Mouse (Mus musculus) liver, postnatal 0 days (tissue): ENCODE measurements around the gene Nav2. TPM values are rescaled to one million over a fixed set of nuclear protein-coding genes. Genes with fewer than 3 reads are reported as not detected.
A peak's percentile ranks its signal among the peaks of the same experiment; 100 is the strongest.

Experiments
- ATAC-seq: fragments of 200-750 bp; cut with Nextera tagmentation; 2 replicates; pipeline ENCODE4 v1.8.0; 2017; ENCODE audit warnings: mild to moderate bottlenecking, moderate library complexity
- DNase-seq: peaks from one replicate; pipeline ENCODE4 v3.0.0-alpha.2; 2016
- H3K27ac ChIP-seq: fragments of 300-500 bp; sonication (generic); 2 replicates; pipeline ENCODE4 v1.5.1; 2014; ENCODE audit warnings: antibody characterized with exemption, moderate library complexity, mild to moderate bottlenecking, low read depth
- H3K27me3 ChIP-seq: fragments of 300-500 bp; sonication (generic); 2 replicates; pipeline ENCODE4 v1.6.1; 2014; ENCODE audit warnings: low read length, control low read depth, mixed read lengths; ENCODE audit not compliant: insufficient read depth
- H3K36me3 ChIP-seq: fragments of 300-500 bp; sonication (generic); replicated peaks from 2 replicates; pipeline ENCODE4 v1.6.1; 2014; ENCODE audit warnings: mild to moderate bottlenecking, control low read depth, low read length, moderate library complexity, mixed read lengths; ENCODE audit not compliant: insufficient read depth
- H3K4me1 ChIP-seq: fragments of 300-500 bp; sonication (generic); 2 replicates; pipeline ENCODE4 v1.6.1; 2014; ENCODE audit warnings: antibody characterized with exemption, mild to moderate bottlenecking, control low read depth; ENCODE audit not compliant: insufficient read depth
- H3K4me2 ChIP-seq: fragments of 300-500 bp; sonication (generic); 2 replicates; pipeline ENCODE4 v1.6.1; 2014; ENCODE audit warnings: low read depth, mild to moderate bottlenecking, low read length, moderate library complexity, mixed read lengths
- H3K4me3 ChIP-seq: fragments of 300-500 bp; sonication (generic); 2 replicates; pipeline ENCODE4 v1.5.1; 2014; ENCODE audit warnings: low read depth, low read length
- H3K9ac ChIP-seq: fragments of 300-500 bp; sonication (generic); replicated peaks from 2 replicates; pipeline ENCODE4 v1.6.1; 2014; ENCODE audit warnings: mild to moderate bottlenecking, moderate library complexity
- H3K9me3 ChIP-seq: fragments of 300-500 bp; sonication (generic); 2 replicates; pipeline ENCODE4 v1.6.1; 2016; ENCODE audit warnings: mild to moderate bottlenecking, control low read depth, low read length, mixed read lengths
- CTCF ChIP-seq: sonication (generic); IDR thresholded peaks from 2 replicates; pipeline ENCODE4 v1.5.1; 2016; ENCODE audit warnings: antibody characterized with exemption, low read depth
- EP300 ChIP-seq: IDR thresholded peaks from 2 replicates; pipeline ENCODE4 v1.6.1; 2016; ENCODE audit warnings: antibody characterized with exemption, low read depth, mild to moderate bottlenecking
- WGBS: fragments of 180-500 bp; shearing (Covaris S2); extraction: QIAGEN DNeasy Blood & Tissue Kit; methylation state at CpG from one replicate; pipeline ENCODE4 v1.1.7; 2014; ENCODE audit not compliant: insufficient replicate concordance; 5-methylcytosine and 5-hydroxymethylcytosine counted together
- polyA plus RNA-seq: library from polyadenylated mRNA; unstranded; fragments of >200 nt; fragmentation: Nextera tagmentation; extraction: Ambion mirVana; gene quantifications from 2 replicates; pipeline ENCODE4 v1.2.1, GENCODE M21; 2015

The Nav2 gene
- polyA plus RNA-seq, 1 experiment from 2014 or later, result 3.3 TPM

GRCm38 (mm10) chr7:49324575-49324974, 416.1 kb downstream of the Nav2 start:
- H3K27me3 ChIP-seq, result no peaks in the 10 kb centered on the region
- no peak overlapping the region for H3K4me2 ChIP-seq
- 89% methylated on average over 2 of the region's 2 CpGs for WGBS
- H3K9ac ChIP-seq, result no peak overlapping the region
- peaks cover 33% of the 10 kb centered on the region for H3K4me1 ChIP-seq
- no peaks in the 10 kb centered on the region for H3K9me3 ChIP-seq
- TF ChIP-seq EP300 (no peak), CTCF (peak; percentile 53)
- no peak overlapping the region for H3K27ac ChIP-seq
- H3K36me3 ChIP-seq, result no peaks in the 10 kb centered on the region
- ATAC-seq (no peak), DNase-seq (no peak)
- no peak overlapping the region for H3K4me3 ChIP-seq

- ATAC-seq, result no peak
- TF ChIP-seq EP300 (no peak), CTCF (no peak)
- Histone ChIP-seq H3K27me3 (no peaks in the 10 kb centered on the region), H3K4me1 (peaks cover 24% of the 10 kb centered on the region), H3K4me2 (no peak overlapping the region), H3K27ac (no peak overlapping the region), H3K9me3 (no peaks in the 10 kb centered on the region), H3K4me3 (no peak overlapping the region), H3K9ac (no peak overlapping the region), H3K36me3 (no peaks in the 10 kb centered on the region)
- WGBS, result 60% methylated on average over 5 of the region's 5 CpGs
- DNase-seq, result no peak
Observed at GRCm38 (mm10) chr7:49326136-49326722, 417.7 kb downstream of the Nav2 start.

DNA sequence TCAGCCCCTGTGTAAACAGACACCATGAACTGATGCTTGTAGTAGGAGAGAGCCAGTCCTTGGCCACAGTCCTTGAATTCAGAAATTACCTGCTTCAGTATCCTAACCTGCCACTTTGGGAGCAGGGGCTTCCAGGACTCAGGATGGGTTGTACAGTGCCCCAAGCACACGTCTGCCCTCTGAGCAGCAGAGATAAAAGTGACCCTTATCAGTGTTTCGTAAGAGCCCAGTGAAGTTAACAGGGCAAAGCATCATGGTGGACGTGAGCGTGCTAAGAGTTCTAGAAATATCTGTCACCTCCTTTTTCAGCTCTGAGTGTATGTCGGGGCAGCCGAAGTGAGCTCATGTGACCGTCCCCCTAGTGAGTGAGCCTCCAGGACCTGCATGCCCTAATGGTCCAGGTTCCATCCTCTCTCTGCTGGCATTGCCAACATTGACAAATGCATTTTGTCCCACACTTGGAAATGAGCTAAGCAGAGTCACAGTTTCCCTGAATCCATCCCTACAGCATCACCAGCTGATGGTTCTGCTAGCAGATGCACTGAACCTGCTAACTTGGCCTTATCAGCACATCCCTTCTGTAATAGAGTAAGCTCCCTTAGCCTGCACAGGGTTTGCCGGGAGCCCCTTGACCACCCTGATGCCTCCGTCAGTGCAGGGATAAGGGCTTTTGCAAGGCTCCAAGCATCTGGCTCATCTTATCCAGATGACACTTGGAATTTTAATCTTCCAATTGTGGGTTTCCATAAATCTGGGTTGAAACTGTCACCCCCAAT, 418.6 kb downstream of the Nav2 start:
- no peaks in the 10 kb centered on the region for H3K36me3 ChIP-seq
- no peak overlapping the region for H3K4me3 ChIP-seq
- no peak for DNase-seq
- peak; percentile 30; the same call in 1 of the 2 replicates for TF ChIP-seq EP300
- no peak for TF ChIP-seq CTCF
- no peak overlapping the region for H3K4me2 ChIP-seq
- peak; percentile 80 for ATAC-seq
- H3K9me3 ChIP-seq, result no peaks in the 10 kb centered on the region
- no peaks in the 10 kb centered on the region for H3K27me3 ChIP-seq
- H3K4me1 ChIP-seq, result peaks cover 24% of the 10 kb centered on the region
- no peak overlapping the region for H3K9ac ChIP-seq
- peak overlapping the region; percentile 55 for H3K27ac ChIP-seq
- 48% methylated on average over 9 of the region's 9 CpGs for WGBS

DNA sequence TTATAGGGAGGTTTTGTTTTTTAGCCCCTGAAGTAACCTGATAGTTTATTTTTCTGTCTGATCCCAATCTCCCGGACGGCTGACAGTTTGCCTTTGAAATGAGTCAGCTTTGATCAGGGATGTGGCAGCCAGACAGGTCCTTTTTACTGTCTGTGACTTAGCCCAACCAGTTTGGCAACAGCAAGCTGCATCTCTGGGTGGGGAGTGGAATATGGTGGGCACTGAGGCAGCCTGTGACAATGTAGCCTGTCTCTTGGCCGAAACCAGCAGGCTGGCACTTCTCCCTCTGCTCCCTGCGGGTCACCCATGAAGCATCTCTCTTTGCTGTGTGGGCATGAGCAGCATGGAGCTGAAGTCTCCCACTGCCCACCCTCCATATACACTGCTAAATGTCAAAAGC, 421.7 kb downstream of the Nav2 start:
- no peaks in the 10 kb centered on the region for H3K36me3 ChIP-seq
- DNase-seq (no peak), ATAC-seq (no peak)
- no peaks in the 10 kb centered on the region for H3K27me3 ChIP-seq
- TF ChIP-seq EP300, result no peak
- TF ChIP-seq CTCF, result no peak
- 72% methylated on average over 4 of the region's 4 CpGs for WGBS
- no peak overlapping the region for H3K4me3 ChIP-seq
- peaks cover 15% of the 10 kb centered on the region for H3K4me1 ChIP-seq
- H3K9me3 ChIP-seq, result no peaks in the 10 kb centered on the region
- no peak overlapping the region for H3K27ac ChIP-seq
- H3K4me2 ChIP-seq, result no peak overlapping the region
- no peak overlapping the region for H3K9ac ChIP-seq

GRCm38 (mm10) chr7:49331939-49332338, 423.4 kb downstream of the Nav2 start:
- DNase-seq (no peak), ATAC-seq (no peak)
- Histone ChIP-seq H3K27me3 (no peaks in the 10 kb centered on the region), H3K36me3 (no peaks in the 10 kb centered on the region), H3K9me3 (no peaks in the 10 kb centered on the region), H3K4me3 (no peak overlapping the region), H3K27ac (no peak overlapping the region), H3K9ac (no peak overlapping the region), H3K4me1 (peaks cover 6% of the 10 kb centered on the region), H3K4me2 (no peak overlapping the region)
- TF ChIP-seq CTCF (no peak), EP300 (no peak)
- WGBS, result 69% methylated on average over 4 of the region's 4 CpGs

GRCm38 (mm10) chr7:49332644-49333043, 424.1 kb downstream of the Nav2 start:
- Histone ChIP-seq H3K27ac (no peak overlapping the region), H3K4me2 (no peak overlapping the region), H3K9me3 (no peaks in the 10 kb centered on the region), H3K4me3 (no peak overlapping the region), H3K4me1 (no peaks in the 10 kb centered on the region; the same call in 1 of the 2 replicates), H3K36me3 (no peaks in the 10 kb centered on the region), H3K27me3 (no peaks in the 10 kb centered on the region), H3K9ac (no peak overlapping the region)
- ATAC-seq (no peak), DNase-seq (no peak)
- 68% methylated on average over 7 of the region's 7 CpGs for WGBS
- TF ChIP-seq EP300 (no peak), CTCF (no peak)
